Mouse (Mus musculus): ENCODE measurements at regions not wholly inside any gene's neighbourhood (a gene's known extent, or its start where the extent isn't known, plus 50 kb on each side); places are given as distances from the start of the nearest gene placed in this dataset.

GRCm38 (mm10) chr10:120686123-120686522, 209.9 kb upstream of the Hmga2 start:
- Histone ChIP-seq H3K9me3 (replicated peaks; ENCODE audit: low read length) (peaks cover 72% of the 10 kb centered on the region), H3K27ac (ENCODE audit: insufficient read depth, low read depth) (no peak overlapping the region), H3K9ac (ENCODE audit: insufficient read depth, low read depth) (no peak overlapping the region), H3K4me1 (ENCODE audit: control insufficient read depth in 1 of 2, insufficient read depth in 2 of 2) (no peaks in the 10 kb centered on the region), H3K27me3 (replicated peaks) (no peaks in the 10 kb centered on the region), H3K4me2 (ENCODE audit: insufficient read depth, low read depth, poor library complexity, severe bottlenecking) (no peak overlapping the region), H3K79me2 (replicated peaks; ENCODE audit: control insufficient read depth, extremely low read depth, insufficient read depth, poor library complexity, severe bottlenecking) (no peaks in the 10 kb centered on the region), H3K4me3 (replicated peaks in 1 of 3; ENCODE audit: low read depth in 2 of 3, low read length in 2 of 3, poor library complexity in 1 of 3) (no peak overlapping the region), H3K36me3 (replicated peaks in 1 of 2; ENCODE audit: control insufficient read depth in 1 of 2, insufficient read depth in 1 of 2, low read length in 1 of 2) (no peaks in the 10 kb centered on the region)
- in situ Hi-C loops (cut with MboI; ENCODE audit: low pct_ligation_motif_present, low pct_unique_long_range_greater_than_20kb, low sequenced_read_pairs) (no loop called here), dilution Hi-C loops (cut with MboI; ENCODE audit: extremely low pct_ligation_motif_present, extremely low pct_unique_long_range_greater_than_20kb, low sequenced_read_pairs) (no loop called here)
- no peak for DNase-seq (ENCODE audit: extremely low read depth)
- TF ChIP-seq GABPA (IDR thresholded peaks at IDR 0.05; ENCODE audit: insufficient replicate concordance, low read depth, low read length) (no peak), IRF4 (IDR thresholded peaks at IDR 0.05; ENCODE audit: low read depth, low read length) (no peak), CTCF (conservative IDR thresholded peaks at IDR 0.05 in 1 of 2, IDR thresholded peaks at IDR 0.05 in 1 of 2; ENCODE audit: low read depth in 2 of 2, low read length in 2 of 2) (no peak), NRF1 (IDR thresholded peaks at IDR 0.05; ENCODE audit: low read depth, low read length) (no peak), ETS1 (conservative IDR thresholded peaks at IDR 0.05; ENCODE audit: low read depth, low read length) (no peak), BHLHE40 (IDR thresholded peaks at IDR 0.05; ENCODE audit: low read depth, low read length) (no peak), EP300 (IDR thresholded peaks at IDR 0.05; ENCODE audit: low read length) (no peak), MEF2A (IDR thresholded peaks at IDR 0.05; ENCODE audit: borderline replicate concordance, low read depth, low read length) (no peak), ZNF384 (IDR thresholded peaks at IDR 0.05; ENCODE audit: low read depth, low read length) (no peak), NELFE (IDR thresholded peaks at IDR 0.05; ENCODE audit: low read depth, low read length) (no peak), MYC (IDR thresholded peaks at IDR 0.05; ENCODE audit: low read depth, low read length) (no peak), CHD1 (IDR thresholded peaks at IDR 0.05; ENCODE audit: low read depth, low read length) (no peak), MXI1 (IDR thresholded peaks at IDR 0.05; ENCODE audit: low read depth, low read length) (no peak), UBTF (IDR thresholded peaks at IDR 0.05; ENCODE audit: low read depth, low read length) (no peak), PAX5 (IDR thresholded peaks at IDR 0.05; ENCODE audit: low read length) (no peak), ZKSCAN1 (IDR thresholded peaks at IDR 0.05; ENCODE audit: borderline replicate concordance, low read depth, low read length) (no peak)

- Histone ChIP-seq H3K36me3 (replicated peaks in 1 of 2; ENCODE audit: control insufficient read depth in 1 of 2, insufficient read depth in 1 of 2, low read length in 1 of 2) (no peaks in the 10 kb centered on the region), H3K4me1 (ENCODE audit: control insufficient read depth in 1 of 2, insufficient read depth in 2 of 2) (no peaks in the 10 kb centered on the region), H3K27me3 (replicated peaks) (no peaks in the 10 kb centered on the region), H3K4me3 (replicated peaks in 1 of 3; ENCODE audit: low read depth in 2 of 3, low read length in 2 of 3, poor library complexity in 1 of 3) (no peak overlapping the region), H3K9me3 (replicated peaks; ENCODE audit: low read length) (peaks cover 78% of the 10 kb centered on the region), H3K9ac (ENCODE audit: insufficient read depth, low read depth) (no peak overlapping the region), H3K79me2 (replicated peaks; ENCODE audit: control insufficient read depth, extremely low read depth, insufficient read depth, poor library complexity, severe bottlenecking) (no peaks in the 10 kb centered on the region), H3K4me2 (ENCODE audit: insufficient read depth, low read depth, poor library complexity, severe bottlenecking) (no peak overlapping the region), H3K27ac (ENCODE audit: insufficient read depth, low read depth) (no peak overlapping the region)
- dilution Hi-C loops (cut with MboI; ENCODE audit: extremely low pct_ligation_motif_present, extremely low pct_unique_long_range_greater_than_20kb, low sequenced_read_pairs), result no loop called here
- no peak for DNase-seq (ENCODE audit: extremely low read depth)
- no peak for TF ChIP-seq HCFC1 (IDR thresholded peaks at IDR 0.05; ENCODE audit: low read depth, low read length)
- TF ChIP-seq MEF2A (IDR thresholded peaks at IDR 0.05; ENCODE audit: borderline replicate concordance, low read depth, low read length), result no peak
- TF ChIP-seq ZC3H11A (IDR thresholded peaks at IDR 0.05; ENCODE audit: low read depth, low read length), result no peak
- no peak for TF ChIP-seq USF2 (conservative IDR thresholded peaks at IDR 0.05; ENCODE audit: low read depth, low read length)
- no peak for TF ChIP-seq NRF1 (IDR thresholded peaks at IDR 0.05; ENCODE audit: low read depth, low read length)
- TF ChIP-seq CHD2 (IDR thresholded peaks at IDR 0.05; ENCODE audit: low read length), result no peak
- TF ChIP-seq JUND (conservative IDR thresholded peaks at IDR 0.05; ENCODE audit: low read depth, low read length), result no peak
- TF ChIP-seq RCOR1 (conservative IDR thresholded peaks at IDR 0.05; ENCODE audit: low read depth, low read length), result no peak
- no peak for TF ChIP-seq TCF12 (IDR thresholded peaks at IDR 0.05; ENCODE audit: low read depth, low read length)
- TF ChIP-seq UBTF (IDR thresholded peaks at IDR 0.05; ENCODE audit: low read depth, low read length), result no peak
- no peak for TF ChIP-seq ZNF384 (IDR thresholded peaks at IDR 0.05; ENCODE audit: low read depth, low read length)
- no peak for TF ChIP-seq ZKSCAN1 (IDR thresholded peaks at IDR 0.05; ENCODE audit: borderline replicate concordance, low read depth, low read length)
- TF ChIP-seq MAFK (IDR thresholded peaks at IDR 0.05; ENCODE audit: insufficient replicate concordance, low read length), result no peak
- no peak for TF ChIP-seq CHD1 (IDR thresholded peaks at IDR 0.05; ENCODE audit: low read depth, low read length)
- TF ChIP-seq MXI1 (IDR thresholded peaks at IDR 0.05; ENCODE audit: low read depth, low read length), result no peak
- in situ Hi-C loops (cut with MboI; ENCODE audit: low pct_ligation_motif_present, low pct_unique_long_range_greater_than_20kb, low sequenced_read_pairs), result no loop called here
Observed at GRCm38 (mm10) chr10:120682021-120682420, 205.8 kb upstream of the Hmga2 start.

Data from CH12.LX (cell line).